Mouse (Mus musculus) liver, embryonic 14.5 days (tissue): ENCODE measurements at regions not wholly inside any gene's neighbourhood (a gene's known extent, or its start where the extent isn't known, plus 50 kb on each side); places are given as distances from the start of the nearest gene placed in this dataset.

Experiments
- CTCF ChIP-seq: IDR thresholded peaks from 2 replicates; pipeline ENCODE4 v1.5.1; 2016; ENCODE audit warnings: antibody characterized with exemption, low read depth, control low read depth
- EP300 ChIP-seq: IDR thresholded peaks from 2 replicates; pipeline ENCODE4 v1.6.1; 2016; ENCODE audit warnings: antibody characterized with exemption, low read depth

DNA sequence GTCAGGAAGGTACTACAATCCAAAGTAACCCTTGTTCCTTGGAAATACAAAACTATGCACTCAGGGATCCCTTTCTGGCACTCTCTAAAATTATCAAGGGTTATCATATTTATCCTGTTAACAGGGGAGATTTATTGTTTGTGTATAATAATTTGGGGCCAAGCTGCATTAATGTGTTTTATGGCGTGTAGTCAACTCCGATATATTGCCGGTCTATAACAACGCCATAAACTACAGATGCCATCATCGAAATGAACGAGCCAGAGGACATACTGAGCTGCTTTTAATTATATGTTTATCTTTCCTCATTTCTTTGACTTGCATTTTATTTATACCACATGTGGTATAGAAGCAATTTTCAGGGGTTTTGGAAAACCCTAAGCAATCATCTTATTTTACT, 147.2 kb downstream of the Nr2f2 start:
- TF ChIP-seq CTCF (no peak), EP300 (no peak)
